Mouse (Mus musculus): ENCODE results near the gene Kcna6.

Kcna6 gene

GRCm38 (mm10) chr6:126732645-126733044 is 7.8 kb downstream of the Kcna6 start:
- no peak for DNase-seq

GRCm38 (mm10) chr6:126728803-126729202 is 11.7 kb downstream of the Kcna6 start:
- no peak for DNase-seq

- no peak for DNase-seq
These were observed 21.9 kb downstream of the Kcna6 start for GRCm38 (mm10) chr6:126718423-126719087.

- DNase-seq = no peak
These were observed 27.9 kb downstream of the Kcna6 start for GRCm38 (mm10) chr6:126712531-126712930.

- DNase-seq = no peak
These were observed 34.5 kb downstream of the Kcna6 start for GRCm38 (mm10) chr6:126705936-126706335.

- no peak for DNase-seq
These were observed 36.0 kb downstream of the Kcna6 start for GRCm38 (mm10) chr6:126704430-126704829.

- peak; percentile 44 to 66 for DNase-seq
These were observed 38.4 kb downstream of the Kcna6 start for GRCm38 (mm10) chr6:126702116-126702515.

- no peak for DNase-seq
These were observed 39.3 kb downstream of the Kcna6 start for GRCm38 (mm10) chr6:126701196-126701595.

- no peak for DNase-seq
These were observed 40.5 kb downstream of the Kcna6 start for GRCm38 (mm10) chr6:126699995-126700394.

GRCm38 (mm10) chr6:126687120-126687519 is 53.4 kb downstream of the Kcna6 start:
- DNase-seq = no peak

GRCm38 (mm10) chr6:126685135-126685534 is 55.3 kb downstream of the Kcna6 start:
- DNase-seq = no peak

- no peak for DNase-seq
These were observed 61.5 kb downstream of the Kcna6 start for GRCm38 (mm10) chr6:126678961-126679360.

- no peak for DNase-seq
These were observed 73.5 kb downstream of the Kcna6 start for GRCm38 (mm10) chr6:126667001-126667400.

- DNase-seq = no peak
These were observed 74.4 kb downstream of the Kcna6 start for GRCm38 (mm10) chr6:126666091-126666490.

GRCm38 (mm10) chr6:126664569-126664968 is 75.9 kb downstream of the Kcna6 start:
- DNase-seq = no peak

Measured in lung, postnatal 4 days (tissue).